Mouse (Mus musculus): Measurements from ENCODE around the gene Ribc1.

DNA sequence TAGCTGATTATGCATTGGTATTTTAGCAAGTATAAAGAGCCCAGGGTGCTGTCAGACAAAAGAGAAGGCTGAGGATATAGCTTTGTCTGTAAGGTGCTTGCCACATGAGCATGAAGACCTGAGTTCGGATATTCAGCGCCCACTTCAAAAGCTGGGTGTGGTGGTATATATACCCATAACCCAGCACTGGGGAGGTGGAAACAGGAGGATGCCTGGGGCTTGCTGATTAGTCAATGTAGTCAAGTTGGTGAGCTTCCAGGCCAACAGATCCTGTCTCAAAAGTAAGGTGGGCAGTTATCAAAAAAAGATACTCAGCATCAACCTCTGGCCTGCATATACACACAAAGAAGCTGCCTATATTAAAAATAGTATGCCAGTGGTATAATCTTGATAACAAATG lies 3.2 kb upstream of the Ribc1 start:
- TF ChIP-seq EP300 (IDR thresholded peaks at IDR 0.05; ENCODE audit: low read depth) (peak; percentile 50), CTCF (IDR thresholded peaks at IDR 0.05; ENCODE audit: low read depth) (no peak)

Data from liver, embryonic 14.5 days (tissue).